Mouse (Mus musculus) hindbrain, embryonic 16.5 days (tissue): ENCODE measurements at regions not wholly inside any gene's neighbourhood (a gene's known extent, or its start where the extent isn't known, plus 50 kb on each side); places are given as distances from the start of the nearest gene placed in this dataset.

Source experiments
- ATAC-seq: fragments of 200-750 bp; cut with Nextera tagmentation; 2 replicates; pipeline ENCODE4 v1.8.0; 2017; ENCODE audit warnings: moderate TSS enrichment, moderate library complexity
- H3K27ac ChIP-seq: fragments of 300-500 bp; sonication (generic); 2 replicates; pipeline ENCODE4 v1.5.1; 2014; ENCODE audit warnings: low read depth, mild to moderate bottlenecking, control low read depth, low read length, moderate library complexity
- H3K27me3 ChIP-seq: fragments of 300-500 bp; sonication (generic); replicated peaks from 2 replicates; pipeline ENCODE4 v1.6.1; 2014; ENCODE audit warnings: low read length; ENCODE audit not compliant: control insufficient read depth, insufficient read depth
- H3K36me3 ChIP-seq: fragments of 300-500 bp; sonication (generic); 2 replicates; pipeline ENCODE4 v1.6.1; 2014; ENCODE audit warnings: mild to moderate bottlenecking, low read length, moderate library complexity, mixed read lengths; ENCODE audit not compliant: control insufficient read depth, insufficient read depth
- H3K4me1 ChIP-seq: fragments of 300-500 bp; sonication (generic); 2 replicates; pipeline ENCODE4 v1.6.1; 2014; ENCODE audit warnings: low read depth, low read length; ENCODE audit not compliant: control insufficient read depth, insufficient read depth
- H3K4me2 ChIP-seq: fragments of 300-500 bp; sonication (generic); 2 replicates; pipeline ENCODE4 v1.6.1; 2014; ENCODE audit warnings: mild to moderate bottlenecking, low read length, control low read depth, moderate library complexity
- H3K4me3 ChIP-seq: fragments of 300-500 bp; sonication (generic); 2 replicates; pipeline ENCODE4 v1.5.1; 2014; ENCODE audit warnings: mild to moderate bottlenecking, low read length, control low read depth, moderate library complexity
- H3K9ac ChIP-seq: fragments of 300-500 bp; sonication (generic); 2 replicates; pipeline ENCODE4 v1.6.1; 2014; ENCODE audit warnings: low read depth, mild to moderate bottlenecking, control low read depth, low read length, moderate library complexity
- H3K9me3 ChIP-seq: fragments of 300-500 bp; sonication (generic); 2 replicates; pipeline ENCODE4 v1.6.1; 2014; ENCODE audit warnings: mild to moderate bottlenecking, low read length, moderate library complexity; ENCODE audit not compliant: control insufficient read depth
- WGBS: fragments of 180-500 bp; shearing (Covaris S2); extraction: QIAGEN DNeasy Blood & Tissue Kit; methylation state at CpG from one replicate; pipeline ENCODE4 v1.1.7; 2014; 5-methylcytosine and 5-hydroxymethylcytosine counted together

DNA sequence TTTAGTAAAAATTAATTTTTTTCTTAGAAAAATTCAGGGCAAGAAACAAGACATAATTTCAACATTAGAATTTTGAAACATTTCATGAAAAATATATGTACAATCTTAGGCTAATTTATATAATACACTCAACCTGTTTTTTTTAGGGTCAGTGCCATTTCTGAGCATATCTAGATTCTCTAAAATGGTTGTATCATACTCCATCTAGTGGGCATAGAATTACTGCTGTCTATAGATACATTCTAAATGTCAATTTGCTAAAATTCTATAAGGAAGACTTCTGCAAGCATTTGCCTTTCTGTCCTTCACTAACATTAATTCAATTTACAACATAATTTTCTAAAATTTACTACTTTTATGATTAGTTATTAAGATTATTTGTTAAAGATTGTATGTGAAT lies 507.7 kb downstream of the Zbbx start:
- H3K27me3 ChIP-seq = no peaks in the 10 kb centered on the region
- no peaks in the 10 kb centered on the region for H3K36me3 ChIP-seq
- H3K4me2 ChIP-seq = no peak overlapping the region
- H3K4me1 ChIP-seq = no peaks in the 10 kb centered on the region
- no peak for ATAC-seq
- no peak overlapping the region for H3K9ac ChIP-seq
- H3K9me3 ChIP-seq = no peaks in the 10 kb centered on the region
- no peak overlapping the region for H3K4me3 ChIP-seq
- H3K27ac ChIP-seq = no peak overlapping the region

DNA sequence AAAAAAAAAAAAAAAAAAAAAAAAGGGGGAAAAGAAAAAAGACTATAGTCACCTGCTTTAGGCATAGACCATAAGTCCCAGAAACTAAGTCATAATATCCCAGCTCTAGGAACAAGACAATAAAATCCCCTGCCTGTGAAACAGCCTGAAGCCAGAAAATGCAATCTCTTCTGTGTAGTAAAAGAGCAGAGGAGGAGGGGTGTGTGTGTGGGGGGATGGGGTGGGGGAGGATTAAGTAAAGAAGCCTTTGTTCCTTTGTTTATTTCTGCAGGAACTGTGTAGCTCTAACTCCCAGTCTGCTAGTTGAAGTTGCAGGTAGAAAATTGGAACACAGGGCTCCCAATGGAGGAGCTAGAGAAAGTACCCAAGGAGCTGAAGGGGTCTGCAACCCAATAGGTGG lies 532.2 kb downstream of the Zbbx start:
- Histone ChIP-seq H3K9me3 (no peaks in the 10 kb centered on the region), H3K4me1 (no peaks in the 10 kb centered on the region), H3K4me2 (no peak overlapping the region), H3K27me3 (no peaks in the 10 kb centered on the region), H3K27ac (no peak overlapping the region), H3K36me3 (no peaks in the 10 kb centered on the region), H3K9ac (no peak overlapping the region), H3K4me3 (no peak overlapping the region)
- no peak for ATAC-seq

DNA sequence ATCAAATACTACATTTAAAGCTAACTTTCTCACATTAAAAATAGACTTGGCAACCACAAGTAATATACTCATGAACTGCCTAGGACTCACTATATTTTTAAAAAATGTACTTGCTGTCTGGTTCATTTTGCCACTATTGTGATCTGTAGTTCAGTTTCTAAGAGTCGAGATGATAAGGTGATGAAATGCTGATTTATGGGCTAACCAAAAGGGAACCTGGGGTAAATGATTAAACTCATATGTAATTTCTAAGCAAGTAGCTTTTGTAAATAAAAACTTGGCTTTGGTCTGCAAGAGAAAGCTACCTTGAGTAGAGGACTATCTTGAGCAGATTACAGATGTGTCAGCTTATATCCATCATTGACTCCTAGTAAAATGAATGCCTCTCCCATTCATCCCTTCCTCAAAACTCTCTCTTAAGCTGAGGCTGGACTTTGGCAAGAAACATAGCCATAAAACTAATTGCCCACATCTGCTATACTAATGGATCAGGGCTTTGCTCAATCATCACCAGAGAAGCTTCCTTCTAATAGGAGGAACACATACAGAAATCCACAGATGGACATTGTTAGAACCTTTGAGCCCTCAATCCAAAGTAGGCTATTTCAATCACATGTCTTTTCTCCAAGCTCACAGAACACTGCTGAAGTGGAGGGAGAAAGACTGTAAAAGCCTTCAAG lies 563.4 kb downstream of the Zbbx start:
- Histone ChIP-seq H3K4me1 (no peaks in the 10 kb centered on the region), H3K9ac (no peak overlapping the region), H3K9me3 (no peaks in the 10 kb centered on the region), H3K4me2 (no peak overlapping the region), H3K27ac (no peak overlapping the region), H3K36me3 (no peaks in the 10 kb centered on the region), H3K4me3 (no peak overlapping the region), H3K27me3 (no peaks in the 10 kb centered on the region)
- ATAC-seq = no peak
- 97% methylated on average over 1 of the region's 1 CpGs for WGBS

DNA sequence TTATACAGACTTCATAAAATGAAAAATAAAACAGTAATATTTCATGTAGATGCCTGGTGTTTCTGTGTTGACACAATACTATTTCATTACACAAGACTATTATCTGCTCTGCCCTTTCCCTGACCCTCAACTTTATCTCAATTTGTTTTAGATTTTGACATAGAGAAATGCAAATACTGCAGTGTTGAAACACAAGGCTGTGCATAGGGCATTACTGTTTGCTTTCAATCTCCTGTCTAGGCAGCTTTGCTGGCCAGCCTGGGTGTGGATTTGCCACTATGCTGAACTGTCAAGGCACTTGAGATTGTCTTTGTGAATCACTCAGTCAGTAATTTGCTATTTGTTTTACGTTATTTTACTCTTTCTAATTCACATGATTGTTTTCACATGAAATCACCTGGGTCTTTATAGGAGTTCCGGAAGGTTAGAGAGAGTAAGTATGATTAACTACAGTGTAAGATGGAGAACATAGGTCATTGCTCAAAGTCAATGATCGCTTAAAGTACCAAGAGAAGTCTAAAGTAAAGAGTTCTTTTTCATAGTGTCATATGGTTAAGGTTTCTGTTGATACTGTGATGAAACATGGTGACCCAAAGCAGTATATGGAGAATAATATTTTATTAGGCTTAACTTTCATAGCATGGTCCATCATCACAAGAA lies 576.0 kb downstream of the Zbbx start:
- ATAC-seq = no peak
- Histone ChIP-seq H3K9ac (no peak overlapping the region), H3K36me3 (no peaks in the 10 kb centered on the region), H3K27me3 (no peaks in the 10 kb centered on the region), H3K27ac (no peak overlapping the region), H3K9me3 (no peaks in the 10 kb centered on the region), H3K4me1 (no peaks in the 10 kb centered on the region), H3K4me3 (no peak overlapping the region), H3K4me2 (no peak overlapping the region)
- WGBS = 79% methylated on average over 3 of the region's 3 CpGs

DNA sequence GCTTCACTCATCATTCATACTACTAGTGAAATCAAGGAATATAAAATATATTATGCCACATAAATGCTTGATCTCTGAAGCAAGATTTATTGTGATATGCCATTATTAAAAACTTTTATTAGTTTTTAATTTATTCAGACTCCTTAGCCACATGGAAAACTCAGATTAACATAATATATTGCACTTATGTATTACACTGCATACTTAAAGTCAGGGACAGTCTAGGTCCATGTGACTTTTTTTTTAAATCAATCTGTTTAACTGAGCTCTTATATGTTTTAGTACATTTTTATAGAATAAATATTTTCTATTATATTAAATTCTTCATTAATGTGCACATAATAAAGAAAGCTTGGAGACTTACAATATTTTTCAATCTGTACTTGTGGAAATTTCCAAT lies 599.7 kb downstream of the Zbbx start:
- H3K27me3 ChIP-seq = no peaks in the 10 kb centered on the region
- H3K9me3 ChIP-seq = no peaks in the 10 kb centered on the region
- no peaks in the 10 kb centered on the region for H3K4me1 ChIP-seq
- no peak overlapping the region for H3K4me2 ChIP-seq
- H3K4me3 ChIP-seq = no peak overlapping the region
- no peaks in the 10 kb centered on the region for H3K36me3 ChIP-seq
- H3K9ac ChIP-seq = no peak overlapping the region
- no peak overlapping the region for H3K27ac ChIP-seq
- ATAC-seq = no peak

DNA sequence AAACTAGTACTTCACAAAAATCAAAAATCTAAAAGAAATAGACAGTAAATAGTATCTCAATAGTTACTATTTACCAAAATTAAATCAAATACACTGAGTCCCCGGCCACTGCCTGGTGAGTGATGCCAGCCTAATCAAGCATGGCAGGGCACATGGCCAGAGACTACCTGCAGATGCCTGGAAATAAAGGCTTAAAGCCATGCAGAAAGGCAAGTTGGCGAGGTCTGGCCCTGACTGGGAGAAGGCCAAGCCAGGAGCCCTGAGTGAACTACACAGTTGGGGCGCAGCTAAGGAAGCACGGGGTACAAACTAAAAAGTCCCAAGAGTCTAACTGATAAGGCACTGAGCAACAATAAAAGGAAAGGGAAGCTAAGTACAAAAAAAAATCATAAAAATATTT lies 630.0 kb downstream of the Zbbx start:
- Histone ChIP-seq H3K36me3 (no peaks in the 10 kb centered on the region), H3K27me3 (no peaks in the 10 kb centered on the region), H3K4me2 (no peak overlapping the region), H3K27ac (no peak overlapping the region), H3K4me1 (no peaks in the 10 kb centered on the region), H3K4me3 (no peak overlapping the region), H3K9me3 (no peaks in the 10 kb centered on the region), H3K9ac (no peak overlapping the region)
- 80% methylated on average over 4 of the region's 4 CpGs for WGBS
- ATAC-seq = peak; percentile 75; the same call in 1 of the 2 replicates

DNA sequence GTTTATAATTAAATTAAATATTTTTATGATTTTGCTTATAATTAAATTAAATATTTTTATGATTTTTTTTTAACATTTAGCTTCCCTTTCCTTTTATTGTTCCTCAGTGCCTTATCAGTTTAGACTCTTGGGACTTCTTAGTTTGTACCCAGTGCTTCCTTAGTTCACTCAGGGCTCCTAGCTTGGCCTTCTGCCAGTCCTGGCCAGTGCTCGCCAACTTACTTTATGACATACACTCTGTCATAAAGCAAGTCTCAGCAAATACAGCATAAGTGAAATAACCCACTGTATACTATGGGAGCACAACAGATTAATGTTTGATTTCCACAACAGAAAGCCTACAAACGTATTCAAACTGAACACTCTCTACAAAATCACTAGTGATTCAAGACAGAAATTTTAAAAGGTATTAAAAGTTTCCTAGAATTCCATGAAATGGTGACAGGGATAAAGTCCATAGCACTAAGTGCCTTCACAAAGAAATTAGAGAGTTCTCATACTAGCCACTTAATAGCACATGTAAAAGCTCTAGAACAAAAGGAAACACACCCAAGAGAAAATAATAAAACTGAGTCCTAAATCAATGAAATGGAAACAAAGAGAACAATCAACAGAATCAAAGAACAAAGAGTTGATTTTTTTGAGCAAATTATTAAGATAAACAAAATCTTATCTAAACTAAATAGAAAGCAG lies 630.7 kb downstream of the Zbbx start:
- 72% methylated on average over 2 of the region's 2 CpGs for WGBS
- no peak for ATAC-seq
- no peak overlapping the region for H3K4me3 ChIP-seq
- no peak overlapping the region for H3K4me2 ChIP-seq
- H3K27me3 ChIP-seq = no peaks in the 10 kb centered on the region
- no peak overlapping the region for H3K27ac ChIP-seq
- H3K9me3 ChIP-seq = no peaks in the 10 kb centered on the region
- H3K4me1 ChIP-seq = no peaks in the 10 kb centered on the region
- H3K9ac ChIP-seq = no peak overlapping the region
- no peaks in the 10 kb centered on the region for H3K36me3 ChIP-seq

DNA sequence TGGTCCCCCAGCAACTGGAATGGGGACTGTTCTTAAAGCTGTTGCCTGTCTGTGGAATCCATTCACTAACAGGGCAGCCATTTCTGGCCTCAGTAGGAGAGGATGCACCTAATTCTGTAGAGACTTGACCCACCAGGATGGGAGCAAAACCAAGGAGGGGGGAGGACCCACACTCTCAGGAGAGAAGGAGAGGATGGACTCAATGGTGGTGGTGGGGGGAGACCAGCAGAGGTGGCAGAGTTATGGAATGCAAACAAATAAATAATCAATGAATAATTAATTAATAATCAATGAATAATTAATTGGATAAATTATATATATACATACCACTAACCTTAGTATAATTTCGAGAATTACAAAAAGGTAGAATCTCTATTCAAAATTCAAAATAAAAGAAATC lies 681.1 kb downstream of the Zbbx start:
- no peak overlapping the region for H3K9ac ChIP-seq
- no peaks in the 10 kb centered on the region for H3K4me1 ChIP-seq
- ATAC-seq = no peak
- no peaks in the 10 kb centered on the region for H3K9me3 ChIP-seq
- 87% methylated on average over 1 of the region's 1 CpGs for WGBS
- H3K4me2 ChIP-seq = no peak overlapping the region
- no peaks in the 10 kb centered on the region for H3K36me3 ChIP-seq
- H3K27me3 ChIP-seq = no peaks in the 10 kb centered on the region
- no peak overlapping the region for H3K4me3 ChIP-seq
- H3K27ac ChIP-seq = no peak overlapping the region
